Mouse (Mus musculus) cerebellum, adult 2 months (tissue): Measurements from ENCODE around the gene Rgl1. TPM values are rescaled to one million over a fixed set of nuclear protein-coding genes. Genes with fewer than 3 reads are reported as not detected.

Experiments used
- DNase-seq, 2 experiments: peaks; one replicate each; pipeline ENCODE4 v3.0.0; 2021
- H3K27ac ChIP-seq: fragments of 200-500 bp; 2 replicates; pipeline ENCODE4 v1.5.1; 2012; ENCODE audit warnings: low read length, control low read depth, inconsistent platforms; ENCODE audit not compliant: insufficient read depth
- H3K27me3 ChIP-seq: fragments of 200-500 bp; 2 replicates; pipeline ENCODE4 v1.6.1; 2012; ENCODE audit warnings: inconsistent platforms, mild to moderate bottlenecking, low read length, moderate library complexity; ENCODE audit not compliant: control insufficient read depth, insufficient read depth
- H3K4me1 ChIP-seq: fragments of 200-500 bp; 2 replicates; pipeline ENCODE4 v1.6.1; 2011; ENCODE audit warnings: low read length; ENCODE audit not compliant: control insufficient read depth, insufficient read depth
- H3K4me3 ChIP-seq: fragments of 200-500 bp; replicated peaks from 2 replicates; pipeline ENCODE3; 2011; ENCODE audit warnings: mild to moderate bottlenecking, low read depth, low read length, control low read depth; ENCODE audit not compliant: insufficient read depth
- CTCF ChIP-seq: fragments of 200-500 bp; IDR thresholded peaks from 2 replicates; pipeline ENCODE4 v1.5.1; 2011; ENCODE audit warnings: low read depth, mild to moderate bottlenecking, control low read depth, low read length, moderate library complexity, borderline replicate concordance; ENCODE audit not compliant: insufficient read depth
- POLR2A ChIP-seq: fragments of 200-500 bp; IDR thresholded peaks from 2 replicates; pipeline ENCODE4 v1.6.1; 2011; ENCODE audit warnings: low read length, control low read depth, borderline replicate concordance; ENCODE audit not compliant: insufficient read depth
- WGBS: fragments of 180-500 bp; shearing (Covaris S2); methylation state at CpG from one replicate; pipeline ENCODE4 v1.1.7; 2018; 5-methylcytosine and 5-hydroxymethylcytosine counted together
- polyA plus RNA-seq: library from polyadenylated mRNA; depleted of rRNA; stranded (reverse); fragments of >200 nt; gene quantifications from 2 replicates; pipeline ENCODE4 v1.2.3, GENCODE M21; 2012

Gene Rgl1
- polyA plus RNA-seq, 1 experiment = 24.4 TPM

GRCm38 (mm10) chr1:152697341-152697740, 68.8 kb downstream of the Rgl1 start:
- 84% methylated on average over 3 of the region's 3 CpGs for WGBS
- H3K4me3 ChIP-seq = no peak overlapping the region
- DNase-seq = no peak
- H3K27ac ChIP-seq = no peak overlapping the region
- no peaks in the 10 kb centered on the region; the same call in 1 of the 2 replicates for H3K27me3 ChIP-seq
- no peak for TF ChIP-seq CTCF
- TF ChIP-seq POLR2A = no peak
- H3K4me1 ChIP-seq = no peaks in the 10 kb centered on the region

GRCm38 (mm10) chr1:152695491-152695890, 70.7 kb downstream of the Rgl1 start:
- Histone ChIP-seq H3K4me3 (no peak overlapping the region), H3K27ac (no peak overlapping the region), H3K4me1 (no peaks in the 10 kb centered on the region), H3K27me3 (no peaks in the 10 kb centered on the region)
- DNase-seq = no peak
- TF ChIP-seq CTCF (no peak), POLR2A (no peak)
- 73% methylated on average over 9 of the region's 9 CpGs for WGBS

- no peaks in the 10 kb centered on the region for H3K4me1 ChIP-seq
- DNase-seq = no peak
- no peaks in the 10 kb centered on the region for H3K27me3 ChIP-seq
- 89% methylated on average over 4 of the region's 4 CpGs for WGBS
- TF ChIP-seq POLR2A (no peak), CTCF (no peak)
- no peak overlapping the region for H3K27ac ChIP-seq
- no peak overlapping the region for H3K4me3 ChIP-seq
Observed at GRCm38 (mm10) chr1:152689968-152690367, 76.2 kb downstream of the Rgl1 start.

- Histone ChIP-seq H3K4me1 (no peaks in the 10 kb centered on the region), H3K27ac (no peak overlapping the region), H3K4me3 (no peak overlapping the region), H3K27me3 (no peaks in the 10 kb centered on the region)
- 61% methylated on average over 8 of the region's 8 CpGs for WGBS
- no peak for DNase-seq
- TF ChIP-seq CTCF = no peak
- no peak for TF ChIP-seq POLR2A
Observed at GRCm38 (mm10) chr1:152687733-152688181, 78.4 kb downstream of the Rgl1 start.

- no peak for TF ChIP-seq POLR2A
- no peak for TF ChIP-seq CTCF
Observed at GRCm38 (mm10) chr1:152687099-152687730, 78.9 kb downstream of the Rgl1 start.

GRCm38 (mm10) chr1:152685531-152685930, 80.6 kb downstream of the Rgl1 start:
- 68% methylated on average over 3 of the region's 3 CpGs for WGBS
- Histone ChIP-seq H3K27me3 (no peaks in the 10 kb centered on the region), H3K27ac (no peak overlapping the region), H3K4me1 (no peaks in the 10 kb centered on the region), H3K4me3 (no peak overlapping the region)
- no peak for DNase-seq
- no peak for TF ChIP-seq POLR2A
- TF ChIP-seq CTCF = no peak

More at GRCm38 (mm10) chr1:152687099-152687730, 78.9 kb downstream of the Rgl1 start:
- 42% methylated on average over 6 of the region's 6 CpGs for WGBS
- no peak for DNase-seq
- Histone ChIP-seq H3K27me3 (no peaks in the 10 kb centered on the region), H3K4me1 (no peaks in the 10 kb centered on the region), H3K27ac (no peak overlapping the region), H3K4me3 (no peak overlapping the region)

- no peak for DNase-seq
- Histone ChIP-seq H3K27me3 (no peaks in the 10 kb centered on the region), H3K27ac (no peak overlapping the region), H3K4me1 (no peaks in the 10 kb centered on the region), H3K4me3 (no peak overlapping the region)
- no peak for TF ChIP-seq CTCF
- TF ChIP-seq POLR2A = no peak
- 20% methylated on average over 11 of the region's 11 CpGs for WGBS
Observed at GRCm38 (mm10) chr1:152682368-152683194, 83.6 kb downstream of the Rgl1 start.
